Mouse (Mus musculus): Measurements from ENCODE around the gene Gdpgp1. TPM values are rescaled to one million over a fixed set of nuclear protein-coding genes. Genes with fewer than 3 reads are reported as not detected.
A peak's percentile ranks its signal among the peaks of the same experiment; 100 is the strongest.

Gene Gdpgp1
- total and polyA plus RNA-seq, 3 experiments = 2.0 to 3.6 (median 3.0) TPM

- Histone ChIP-seq H3K4me1 (ENCODE audit: control insufficient read depth in 1 of 2, insufficient read depth in 2 of 2) (peaks cover 16 to 23% of the 10 kb centered on the region in 2 experiments; a peak in 3 of 4 replicates), H3K27ac (ENCODE audit: insufficient read depth, low read depth) (no peak overlapping the region), H3K36me3 (replicated peaks in 1 of 2; ENCODE audit: control insufficient read depth in 1 of 2, insufficient read depth in 1 of 2, low read length in 1 of 2) (peaks cover 51 to 55% of the 10 kb centered on the region in 2 experiments), H3K9ac (ENCODE audit: insufficient read depth, low read depth) (no peak overlapping the region), H3K79me2 (replicated peaks; ENCODE audit: control insufficient read depth, extremely low read depth, insufficient read depth, poor library complexity, severe bottlenecking) (peaks cover 3% of the 10 kb centered on the region; the same call in 1 of the 2 replicates), H3K27me3 (replicated peaks) (no peaks in the 10 kb centered on the region), H3K4me3 (replicated peaks in 1 of 3; ENCODE audit: low read depth in 2 of 3, low read length in 2 of 3, poor library complexity in 1 of 3) (no peak overlapping the region), H3K9me3 (replicated peaks; ENCODE audit: low read length) (no peaks in the 10 kb centered on the region), H3K4me2 (ENCODE audit: insufficient read depth, low read depth, poor library complexity, severe bottlenecking) (no peak overlapping the region)
- in situ Hi-C loops (cut with MboI; ENCODE audit: low pct_ligation_motif_present, low pct_unique_long_range_greater_than_20kb, low sequenced_read_pairs) = no loop called here
- no peak for DNase-seq (ENCODE audit: extremely low read depth)
- TF ChIP-seq CTCF (conservative IDR thresholded peaks at IDR 0.05 in 1 of 2, IDR thresholded peaks at IDR 0.05 in 1 of 2; ENCODE audit: low read depth in 2 of 2, low read length in 2 of 2) (peak in 1 of 2 experiments; percentile 34; a peak in 1 of 4 replicates), NELFE (IDR thresholded peaks at IDR 0.05; ENCODE audit: low read depth, low read length) (no peak), MAX (IDR thresholded peaks at IDR 0.05; ENCODE audit: low read length) (no peak), ZMIZ1 (IDR thresholded peaks at IDR 0.05; ENCODE audit: low read depth, low read length) (no peak), SMC3 (IDR thresholded peaks at IDR 0.05; ENCODE audit: low read depth, low read length) (no peak)
- dilution Hi-C loops (cut with MboI; ENCODE audit: extremely low pct_ligation_motif_present, extremely low pct_unique_long_range_greater_than_20kb, low sequenced_read_pairs) = no loop called here
Observed at GRCm38 (mm10) chr7:80227065-80227464, 5.6 kb upstream of the Gdpgp1 start.

GRCm38 (mm10) chr7:80230196-80230595 lies 2.5 kb upstream of the Gdpgp1 start:
- Histone ChIP-seq H3K79me2 (replicated peaks; ENCODE audit: control insufficient read depth, extremely low read depth, insufficient read depth, poor library complexity, severe bottlenecking) (peaks cover 5% of the 10 kb centered on the region; the same call in 1 of the 2 replicates), H3K9ac (ENCODE audit: insufficient read depth, low read depth) (no peak overlapping the region), H3K36me3 (replicated peaks in 1 of 2; ENCODE audit: control insufficient read depth in 1 of 2, insufficient read depth in 1 of 2, low read length in 1 of 2) (peaks cover 25 to 32% of the 10 kb centered on the region in 2 experiments), H3K4me1 (ENCODE audit: control insufficient read depth in 1 of 2, insufficient read depth in 2 of 2) (peaks cover 16 to 33% of the 10 kb centered on the region in 2 experiments; a peak in 3 of 4 replicates), H3K4me2 (ENCODE audit: insufficient read depth, low read depth, poor library complexity, severe bottlenecking) (0 out of 2 replicates have a peak overlapping the region, but pooled peaks have one; percentile 90), H3K27ac (ENCODE audit: insufficient read depth, low read depth) (no peak overlapping the region), H3K4me3 (replicated peaks in 1 of 3; ENCODE audit: low read depth in 2 of 3, low read length in 2 of 3, poor library complexity in 1 of 3) (no peak overlapping the region), H3K9me3 (replicated peaks; ENCODE audit: low read length) (no peaks in the 10 kb centered on the region), H3K27me3 (replicated peaks) (no peaks in the 10 kb centered on the region)
- TF ChIP-seq E2F4 (IDR thresholded peaks at IDR 0.05; ENCODE audit: insufficient replicate concordance, low read depth, low read length) = no peak
- no peak for TF ChIP-seq EP300 (IDR thresholded peaks at IDR 0.05; ENCODE audit: low read length)
- TF ChIP-seq MAX (IDR thresholded peaks at IDR 0.05; ENCODE audit: low read length) = no peak
- TF ChIP-seq SMC3 (IDR thresholded peaks at IDR 0.05; ENCODE audit: low read depth, low read length) = no peak
- TF ChIP-seq ZKSCAN1 (IDR thresholded peaks at IDR 0.05; ENCODE audit: borderline replicate concordance, low read depth, low read length) = no peak
- TF ChIP-seq PAX5 (IDR thresholded peaks at IDR 0.05; ENCODE audit: low read length) = no peak
- TF ChIP-seq TCF12 (IDR thresholded peaks at IDR 0.05; ENCODE audit: low read depth, low read length) = no peak
- no peak for TF ChIP-seq RAD21 (IDR thresholded peaks at IDR 0.05; ENCODE audit: low read depth, low read length)
- no peak for TF ChIP-seq ETS1 (conservative IDR thresholded peaks at IDR 0.05; ENCODE audit: low read depth, low read length)
- TF ChIP-seq CHD2 (IDR thresholded peaks at IDR 0.05; ENCODE audit: low read length) = no peak
- no peak for TF ChIP-seq MAFK (IDR thresholded peaks at IDR 0.05; ENCODE audit: insufficient replicate concordance, low read length)
- TF ChIP-seq MXI1 (IDR thresholded peaks at IDR 0.05; ENCODE audit: low read depth, low read length) = no peak
- no peak for TF ChIP-seq POLR2A (IDR thresholded peaks at IDR 0.05; ENCODE audit: low read depth, low read length)
- no peak for TF ChIP-seq USF1 (IDR thresholded peaks at IDR 0.05; ENCODE audit: low read depth, low read length)
- no peak for TF ChIP-seq POLR2AphosphoS2 (IDR thresholded peaks at IDR 0.05; ENCODE audit: low read depth, low read length)
- TF ChIP-seq GABPA (IDR thresholded peaks at IDR 0.05; ENCODE audit: insufficient replicate concordance, low read depth, low read length) = no peak
- no peak for TF ChIP-seq CTCF (conservative IDR thresholded peaks at IDR 0.05 in 1 of 2, IDR thresholded peaks at IDR 0.05 in 1 of 2; ENCODE audit: low read depth in 2 of 2, low read length in 2 of 2)
- TF ChIP-seq SIN3A (IDR thresholded peaks at IDR 0.05; ENCODE audit: low read length) = no peak
- TF ChIP-seq TBP (conservative IDR thresholded peaks at IDR 0.05; ENCODE audit: low read depth, low read length) = no peak
- TF ChIP-seq ELF1 (IDR thresholded peaks at IDR 0.05; ENCODE audit: low read depth, low read length) = no peak
- dilution Hi-C loops (cut with MboI; ENCODE audit: extremely low pct_ligation_motif_present, extremely low pct_unique_long_range_greater_than_20kb, low sequenced_read_pairs) (no loop called here), in situ Hi-C loops (cut with MboI; ENCODE audit: low pct_ligation_motif_present, low pct_unique_long_range_greater_than_20kb, low sequenced_read_pairs) (no loop called here)
- DNase-seq (ENCODE audit: extremely low read depth) = no peak
